Comparison of ENCODE assay signal across 8 mouse cellular contexts in the genomic region with DNA sequence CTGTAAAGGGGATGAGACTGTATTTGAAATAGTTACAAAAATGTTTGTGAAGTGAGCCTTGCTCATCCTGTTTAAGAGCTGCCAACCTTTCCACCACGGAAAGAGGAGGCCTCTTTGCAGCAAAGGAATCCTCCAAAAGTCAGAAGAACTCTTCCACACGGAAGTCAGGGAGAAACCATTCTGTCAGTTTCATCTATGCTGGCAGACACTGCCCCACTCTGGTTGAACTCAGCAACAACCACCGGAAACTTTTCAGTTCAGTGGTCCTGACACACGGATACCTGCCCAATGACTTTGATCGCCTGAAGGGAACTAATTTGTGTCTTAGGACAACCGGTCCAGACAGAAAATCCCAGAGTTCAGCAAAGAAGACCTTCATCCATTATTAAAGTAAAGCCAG.
DNase-seq lines count a peak whose midpoint lies in the region; ATAC-seq and TF ChIP-seq lines count a peak whose summit lies in the region.
"Had no signal": no experiment of that assay in that cellular context is flagged by ENCODE, and none has a peak within 500 bp of the region (broad histone marks: within the 10 kb centered on the region; RNA-seq: fewer than 3 reads in every experiment).

No protein-coding gene starts in this region.

- H3K36me3 ChIP-seq in intestine, postnatal 0 days (ENCODE audit: control insufficient read depth, insufficient read depth): no peaks in the 10 kb centered on the region
- H3K36me3 ChIP-seq in intestine, embryonic 15.5 days: no peaks in the 10 kb centered on the region
- H3K36me3 ChIP-seq in ES-Bruce4 (ENCODE audit: control insufficient read depth, insufficient read depth, low read length, poor library complexity, severe bottlenecking): no peaks in the 10 kb centered on the region
- H3K36me3 ChIP-seq in forebrain, embryonic 13.5 days (ENCODE audit: poor library complexity, severe bottlenecking): no peaks in the 10 kb centered on the region
- H3K36me3 ChIP-seq: hindbrain, embryonic 15.5 days had no signal

- H3K4me3 ChIP-seq in intestine, postnatal 0 days (ENCODE audit: low read depth, low read length): no peak overlapping the region
- no peak overlapping the region for H3K4me3 ChIP-seq in intestine, embryonic 15.5 days (replicated peaks)
- H3K4me3 ChIP-seq in ES-Bruce4 (ENCODE audit: low read depth, low read length): no peak overlapping the region
- no peak overlapping the region for H3K4me3 ChIP-seq in forebrain, embryonic 13.5 days
- H3K4me3 ChIP-seq: hindbrain, embryonic 15.5 days had no signal

- TF ChIP-seq EP300 in ES-Bruce4 (IDR thresholded peaks at IDR 0.05; ENCODE audit: insufficient read depth, low read depth, low read length): no peak

- in situ Hi-C loops in Patski (cut with MboI; ENCODE audit: low pct_unique_long_range_greater_than_20kb): no loop called here

- DNase-seq in Patski (ENCODE audit: low read depth, low spot score): no peak
- peak; percentile 10 to 39 for DNase-seq in kidney, postnatal 36 days

- H3K4me1 ChIP-seq in intestine, postnatal 0 days (replicated peaks; ENCODE audit: control insufficient read depth, insufficient read depth, low read length): no peaks in the 10 kb centered on the region
- no peaks in the 10 kb centered on the region for H3K4me1 ChIP-seq in intestine, embryonic 15.5 days (replicated peaks)
- no peaks in the 10 kb centered on the region for H3K4me1 ChIP-seq in ES-Bruce4 (ENCODE audit: control insufficient read depth, insufficient read depth, low read length)
- H3K4me1 ChIP-seq in forebrain, embryonic 13.5 days: no peaks in the 10 kb centered on the region
- H3K4me1 ChIP-seq: hindbrain, embryonic 15.5 days had no signal

- H3K9ac ChIP-seq in intestine, postnatal 0 days (ENCODE audit: low read depth, low read length): no peak overlapping the region
- no peak overlapping the region for H3K9ac ChIP-seq in intestine, embryonic 15.5 days
- H3K9ac ChIP-seq in ES-Bruce4 (ENCODE audit: low read depth, poor library complexity, severe bottlenecking): no peak overlapping the region
- no peak overlapping the region for H3K9ac ChIP-seq in forebrain, embryonic 13.5 days
- H3K9ac ChIP-seq: hindbrain, embryonic 15.5 days had no signal

- TF ChIP-seq POLR2A in ES-Bruce4 (IDR thresholded peaks at IDR 0.05; ENCODE audit: insufficient read depth, low read length): no peak

- no peak overlapping the region for H3K27ac ChIP-seq in intestine, postnatal 0 days (ENCODE audit: low read depth, low read length)
- no peak overlapping the region for H3K27ac ChIP-seq in intestine, embryonic 15.5 days
- H3K27ac ChIP-seq in ES-Bruce4 (ENCODE audit: insufficient read depth, low read length): no peak overlapping the region
- H3K27ac ChIP-seq in forebrain, embryonic 13.5 days: no peak overlapping the region
- H3K27ac ChIP-seq: hindbrain, embryonic 15.5 days had no signal

- H3K4me2 ChIP-seq in intestine, postnatal 0 days (replicated peaks; ENCODE audit: low read depth): no peak overlapping the region
- H3K4me2 ChIP-seq in intestine, embryonic 15.5 days (replicated peaks): no peak overlapping the region
- H3K4me2 ChIP-seq in forebrain, embryonic 13.5 days: no peak overlapping the region
- H3K4me2 ChIP-seq: hindbrain, embryonic 15.5 days had no signal

- no peaks in the 10 kb centered on the region; the same call in 1 of the 2 replicates for H3K27me3 ChIP-seq in intestine, postnatal 0 days (replicated peaks; ENCODE audit: control insufficient read depth, insufficient read depth, low read length)
- peaks cover 2% of the 10 kb centered on the region; the same call in 1 of the 2 replicates for H3K27me3 ChIP-seq in intestine, embryonic 15.5 days (replicated peaks)
- H3K27me3 ChIP-seq in ES-Bruce4 (ENCODE audit: control insufficient read depth, insufficient read depth, low read length, poor library complexity, severe bottlenecking) (no peaks in the 10 kb centered on the region), Patski (peaks cover 10% of the 10 kb centered on the region)
- H3K27me3 ChIP-seq in forebrain, embryonic 13.5 days: peaks cover 5% of the 10 kb centered on the region; the same call in 1 of the 2 replicates

- POLR2A ChIA-PET in Patski (lab: Charles Lee): no interaction called here

- ATAC-seq in intestine, postnatal 0 days: no peak
- ATAC-seq in intestine, embryonic 15.5 days: no peak
- ATAC-seq in Patski: no peak
- no peak for ATAC-seq in granulocyte monocyte progenitor cell, adult 5-6 weeks (replicated peaks; ENCODE audit: poor library complexity, severe bottlenecking)
- no peak for ATAC-seq in forebrain, embryonic 13.5 days

- WGBS in intestine, postnatal 0 days: 27% methylated on average over 6 of the region's 6 CpGs
- WGBS in intestine, embryonic 15.5 days: 26% methylated on average over 6 of the region's 6 CpGs
- 24% methylated on average over 6 of the region's 6 CpGs for WGBS in forebrain, embryonic 13.5 days

- H3K9me3 ChIP-seq in intestine, postnatal 0 days (ENCODE audit: control insufficient read depth): no peaks in the 10 kb centered on the region
- H3K9me3 ChIP-seq in intestine, embryonic 15.5 days: no peaks in the 10 kb centered on the region
- no peaks in the 10 kb centered on the region for H3K9me3 ChIP-seq in ES-Bruce4 (replicated peaks; ENCODE audit: control insufficient read depth, insufficient read depth, low read length, poor library complexity, severe bottlenecking)
- H3K9me3 ChIP-seq in forebrain, embryonic 13.5 days (replicated peaks): no peaks in the 10 kb centered on the region
- H3K9me3 ChIP-seq: hindbrain, embryonic 15.5 days had no signal

- peak; percentile 73 for TF ChIP-seq CTCF in intestine, postnatal 0 days (IDR thresholded peaks at IDR 0.05; ENCODE audit: low read depth)
- TF ChIP-seq CTCF in ES-Bruce4 (IDR thresholded peaks at IDR 0.05; ENCODE audit: low read depth, low read length) (peak; percentile 21), Patski (IDR thresholded peaks at IDR 0.05) (peak; percentile 42)

- CTCF ChIA-PET in Patski (lab: Charles Lee): interaction anchor here (1.4 to 2.4 kb wide), 2 partner anchors 13 to 41 kb away, joined by 3 to 6 read pairs; no protein-coding TSS in a partner anchor

Comparison
In these comparisons a context has a peak if more than half of its experiments do, and no peak if none do; other contexts are left out.
1. CTCF ChIP-seq: peak in every context shown above with its lines; median percentile 73 in intestine, postnatal 0 days; 42 in Patski; 21 in ES-Bruce4.